Mouse (Mus musculus): ENCODE measurements around the gene Zfp811. TPM values are rescaled to one million over a fixed set of nuclear protein-coding genes. Genes with fewer than 3 reads are reported as not detected.

The Zfp811 gene
- polyA plus RNA-seq, 1 experiment = 0.13 TPM

- no peak for TF ChIP-seq POLR2A (IDR thresholded peaks at IDR 0.05; ENCODE audit: control insufficient read depth, extremely low read depth, insufficient read depth, low read length, poor library complexity)
- TF ChIP-seq CTCF (IDR thresholded peaks at IDR 0.05; ENCODE audit: borderline replicate concordance, control insufficient read depth, extremely low read depth, insufficient read depth, low read length, poor library complexity) = no peak
- no peaks in the 10 kb centered on the region for H3K27me3 ChIP-seq (ENCODE audit: control insufficient read depth, insufficient read depth, low read length)
- H3K4me3 ChIP-seq (ENCODE audit: control insufficient read depth, insufficient read depth, low read length) = no peak overlapping the region
- no peak overlapping the region for H3K27ac ChIP-seq (ENCODE audit: control insufficient read depth, insufficient read depth, low read length)
- H3K4me1 ChIP-seq (replicated peaks; ENCODE audit: control insufficient read depth, insufficient read depth, low read length) = no peaks in the 10 kb centered on the region
- DNase-seq = peak; percentile 21
- 56% methylated on average over 1 of the region's 1 CpGs for WGBS
- H3K36me3 ChIP-seq (ENCODE audit: control insufficient read depth, insufficient read depth, low read length) = peaks cover 38% of the 10 kb centered on the region
Measured at GRCm38 (mm10) chr17:32771213-32771612, 38.5 kb downstream of the Zfp811 start.

DNA sequence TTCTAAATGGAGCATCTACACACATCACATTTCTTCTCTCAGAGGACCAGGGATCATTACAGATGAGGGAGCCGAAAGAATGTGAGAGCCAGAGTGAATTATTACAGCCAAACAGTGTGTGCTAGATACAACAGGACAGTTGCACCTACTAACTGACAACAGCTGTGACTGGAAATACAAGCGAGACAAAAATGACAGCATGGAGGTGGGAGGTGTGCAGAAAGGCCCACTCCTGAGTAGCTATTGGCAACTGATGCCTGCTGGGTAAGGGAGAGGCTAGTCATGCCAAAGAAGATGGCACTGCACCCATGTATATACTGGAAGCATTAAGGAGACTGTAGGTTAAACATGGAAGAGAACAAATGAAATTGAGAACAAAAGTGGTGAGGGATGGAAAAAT lies 43.3 kb downstream of the Zfp811 start:
- H3K4me1 ChIP-seq (replicated peaks; ENCODE audit: control insufficient read depth, insufficient read depth, low read length) = no peaks in the 10 kb centered on the region
- H3K36me3 ChIP-seq (ENCODE audit: control insufficient read depth, insufficient read depth, low read length) = peaks cover 14% of the 10 kb centered on the region
- no peak for DNase-seq
- H3K27me3 ChIP-seq (ENCODE audit: control insufficient read depth, insufficient read depth, low read length) = no peaks in the 10 kb centered on the region
- 100% methylated on average over 2 of the region's 2 CpGs for WGBS
- no peak for TF ChIP-seq POLR2A (IDR thresholded peaks at IDR 0.05; ENCODE audit: control insufficient read depth, extremely low read depth, insufficient read depth, low read length, poor library complexity)
- TF ChIP-seq CTCF (IDR thresholded peaks at IDR 0.05; ENCODE audit: borderline replicate concordance, control insufficient read depth, extremely low read depth, insufficient read depth, low read length, poor library complexity) = no peak
- no peak overlapping the region for H3K4me3 ChIP-seq (ENCODE audit: control insufficient read depth, insufficient read depth, low read length)
- no peak overlapping the region for H3K27ac ChIP-seq (ENCODE audit: control insufficient read depth, insufficient read depth, low read length)

GRCm38 (mm10) chr17:32757331-32757730 lies 52.4 kb downstream of the Zfp811 start:
- no peak for DNase-seq
- no peaks in the 10 kb centered on the region for H3K36me3 ChIP-seq (ENCODE audit: control insufficient read depth, insufficient read depth, low read length)
- TF ChIP-seq POLR2A (IDR thresholded peaks at IDR 0.05; ENCODE audit: control insufficient read depth, extremely low read depth, insufficient read depth, low read length, poor library complexity) (no peak), CTCF (IDR thresholded peaks at IDR 0.05; ENCODE audit: borderline replicate concordance, control insufficient read depth, extremely low read depth, insufficient read depth, low read length, poor library complexity) (no peak)
- no peak overlapping the region for H3K27ac ChIP-seq (ENCODE audit: control insufficient read depth, insufficient read depth, low read length)
- WGBS = 71% methylated on average over 5 of the region's 5 CpGs
- H3K4me3 ChIP-seq (ENCODE audit: control insufficient read depth, insufficient read depth, low read length) = no peak overlapping the region
- H3K27me3 ChIP-seq (ENCODE audit: control insufficient read depth, insufficient read depth, low read length) = no peaks in the 10 kb centered on the region
- H3K4me1 ChIP-seq (replicated peaks; ENCODE audit: control insufficient read depth, insufficient read depth, low read length) = no peaks in the 10 kb centered on the region

GRCm38 (mm10) chr17:32753634-32754033 lies 56.1 kb downstream of the Zfp811 start:
- Histone ChIP-seq H3K27me3 (ENCODE audit: control insufficient read depth, insufficient read depth, low read length) (no peaks in the 10 kb centered on the region), H3K27ac (ENCODE audit: control insufficient read depth, insufficient read depth, low read length) (no peak overlapping the region), H3K4me3 (ENCODE audit: control insufficient read depth, insufficient read depth, low read length) (no peak overlapping the region), H3K36me3 (ENCODE audit: control insufficient read depth, insufficient read depth, low read length) (no peaks in the 10 kb centered on the region), H3K4me1 (replicated peaks; ENCODE audit: control insufficient read depth, insufficient read depth, low read length) (no peaks in the 10 kb centered on the region)
- no peak for DNase-seq
- TF ChIP-seq CTCF (IDR thresholded peaks at IDR 0.05; ENCODE audit: borderline replicate concordance, control insufficient read depth, extremely low read depth, insufficient read depth, low read length, poor library complexity) = no peak
- no peak for TF ChIP-seq POLR2A (IDR thresholded peaks at IDR 0.05; ENCODE audit: control insufficient read depth, extremely low read depth, insufficient read depth, low read length, poor library complexity)
- WGBS = 40% methylated on average over 12 of the region's 12 CpGs

GRCm38 (mm10) chr17:32752813-32753360 lies 56.8 kb downstream of the Zfp811 start:
- Histone ChIP-seq H3K27ac (ENCODE audit: control insufficient read depth, insufficient read depth, low read length) (no peak overlapping the region), H3K4me3 (ENCODE audit: control insufficient read depth, insufficient read depth, low read length) (no peak overlapping the region), H3K36me3 (ENCODE audit: control insufficient read depth, insufficient read depth, low read length) (no peaks in the 10 kb centered on the region), H3K4me1 (replicated peaks; ENCODE audit: control insufficient read depth, insufficient read depth, low read length) (no peaks in the 10 kb centered on the region), H3K27me3 (ENCODE audit: control insufficient read depth, insufficient read depth, low read length) (no peaks in the 10 kb centered on the region)
- TF ChIP-seq POLR2A (IDR thresholded peaks at IDR 0.05; ENCODE audit: control insufficient read depth, extremely low read depth, insufficient read depth, low read length, poor library complexity) = no peak
- DNase-seq = no peak
- 79% methylated on average over 6 of the region's 6 CpGs for WGBS

GRCm38 (mm10) chr17:32750611-32751010 lies 59.1 kb downstream of the Zfp811 start:
- Histone ChIP-seq H3K27me3 (ENCODE audit: control insufficient read depth, insufficient read depth, low read length) (no peaks in the 10 kb centered on the region), H3K4me3 (ENCODE audit: control insufficient read depth, insufficient read depth, low read length) (no peak overlapping the region), H3K27ac (ENCODE audit: control insufficient read depth, insufficient read depth, low read length) (no peak overlapping the region), H3K4me1 (replicated peaks; ENCODE audit: control insufficient read depth, insufficient read depth, low read length) (no peaks in the 10 kb centered on the region), H3K36me3 (ENCODE audit: control insufficient read depth, insufficient read depth, low read length) (no peaks in the 10 kb centered on the region)
- 62% methylated on average over 5 of the region's 5 CpGs for WGBS
- TF ChIP-seq CTCF (IDR thresholded peaks at IDR 0.05; ENCODE audit: borderline replicate concordance, control insufficient read depth, extremely low read depth, insufficient read depth, low read length, poor library complexity) (no peak), POLR2A (IDR thresholded peaks at IDR 0.05; ENCODE audit: control insufficient read depth, extremely low read depth, insufficient read depth, low read length, poor library complexity) (no peak)
- no peak for DNase-seq

Other genes with a start within 250 kb of the Zfp811 start
- not detected in 2 replicates for gene Cyp4f37, start 188.6 kb downstream of the Zfp811 start, polyA plus RNA-seq (2012; rRNA removed)
- gene Cyp4f40, start 151.0 kb downstream of the Zfp811 start, polyA plus RNA-seq (2012; rRNA removed) = 0.30 TPM in 1 of 2 replicates, not detected in the other
- 0.93 and 1.4 TPM in 2 replicates for gene Cyp4f15, start 124.3 kb downstream of the Zfp811 start, polyA plus RNA-seq (2012; rRNA removed)
- 25.7 and 29.7 TPM in 2 replicates for gene Zfp871, start 21.6 kb downstream of the Zfp811 start, polyA plus RNA-seq (2012; rRNA removed)
- 9.8 and 12.5 TPM in 2 replicates for gene Zfp799, start 20.3 kb upstream of the Zfp811 start, polyA plus RNA-seq (2012; rRNA removed)
- gene Zfp870, start 81.7 kb upstream of the Zfp811 start, polyA plus RNA-seq (2012; rRNA removed) = 0.34 and 0.37 TPM in 2 replicates
- 0.23 and 1.6 TPM in 2 replicates for gene Cyp4f14, start 107.4 kb upstream of the Zfp811 start, polyA plus RNA-seq (2012; rRNA removed)
- gene Cyp4f13, start 137.5 kb upstream of the Zfp811 start, polyA plus RNA-seq (2012; rRNA removed) = 38.7 and 39.0 TPM in 2 replicates
- 2.0 TPM in 2 replicates for gene Zfp472, start 155.9 kb upstream of the Zfp811 start, polyA plus RNA-seq (2012; rRNA removed)
- 4.9 and 6.4 TPM in 2 replicates for gene Zfp952, start 183.2 kb upstream of the Zfp811 start, polyA plus RNA-seq (2012; rRNA removed)
- gene Zfp763, start 223.5 kb upstream of the Zfp811 start, polyA plus RNA-seq (2012; rRNA removed) = 1.1 and 1.2 TPM in 2 replicates